Mouse (Mus musculus) large intestine, adult 2 months (tissue): ENCODE results near the gene Rasl11b. TPM values are rescaled to one million over a fixed set of nuclear protein-coding genes. Genes with fewer than 3 reads are reported as not detected.

Experiments used
- DNase-seq: peaks from one replicate; pipeline ENCODE4 v3.0.0-alpha.2; 2012; ENCODE audit warnings: low read depth, low spot score
- WGBS: fragments of 180-500 bp; shearing (Covaris S2); methylation state at CpG from one replicate; pipeline ENCODE4 v1.1.7; 2018; 5-methylcytosine and 5-hydroxymethylcytosine counted together
- polyA plus RNA-seq: library from polyadenylated mRNA; depleted of rRNA; stranded (reverse); fragments of >200 nt; gene quantifications from 2 replicates; pipeline ENCODE4 v1.2.3, GENCODE M21; 2012

Rasl11b gene
- polyA plus RNA-seq, 1 experiment, result 7.3 TPM

DNA sequence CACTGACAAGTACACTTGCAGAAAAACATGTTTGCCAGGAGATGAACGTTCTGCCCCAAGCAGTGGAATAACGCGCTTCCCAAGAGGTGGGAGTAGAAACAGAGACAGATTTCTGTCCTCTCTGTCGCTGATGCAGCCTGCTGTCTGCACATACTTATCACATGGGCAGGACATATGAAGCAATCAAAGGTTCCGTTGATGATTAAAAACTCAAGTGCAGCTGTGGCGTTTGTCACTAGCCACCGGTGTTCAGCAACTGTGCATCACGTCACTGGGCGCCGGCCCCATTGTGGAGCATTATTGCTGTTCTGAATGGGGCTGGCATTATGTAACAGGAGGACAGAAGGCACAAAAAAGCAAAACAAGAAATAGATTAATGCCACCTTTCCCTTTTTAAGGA, 12.0 kb upstream of the Rasl11b start:
- DNase-seq, result no peak
- WGBS, result 49% methylated on average over 10 of the region's 10 CpGs

DNA sequence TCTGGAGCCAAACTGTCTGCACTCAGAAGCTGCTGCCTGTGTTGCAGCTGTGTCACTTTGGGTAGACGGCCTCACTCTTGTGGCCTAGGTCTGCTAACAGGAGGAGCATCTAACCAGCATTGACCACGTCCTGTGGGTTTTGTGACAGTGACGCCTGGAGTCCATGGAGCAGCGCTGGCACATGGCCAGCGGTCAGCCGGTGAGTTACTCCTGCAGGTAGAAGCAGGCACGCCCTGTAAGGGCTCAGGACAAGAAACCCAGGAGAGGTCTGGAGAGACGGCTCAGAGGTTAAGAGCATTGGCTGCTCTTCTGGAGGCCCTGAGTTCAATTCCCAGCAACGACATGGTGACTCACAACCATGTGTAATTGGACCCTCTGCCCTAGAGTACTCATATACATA, 10.5 kb upstream of the Rasl11b start:
- no peak for DNase-seq
- WGBS, result 40% methylated on average over 9 of the region's 9 CpGs

DNA sequence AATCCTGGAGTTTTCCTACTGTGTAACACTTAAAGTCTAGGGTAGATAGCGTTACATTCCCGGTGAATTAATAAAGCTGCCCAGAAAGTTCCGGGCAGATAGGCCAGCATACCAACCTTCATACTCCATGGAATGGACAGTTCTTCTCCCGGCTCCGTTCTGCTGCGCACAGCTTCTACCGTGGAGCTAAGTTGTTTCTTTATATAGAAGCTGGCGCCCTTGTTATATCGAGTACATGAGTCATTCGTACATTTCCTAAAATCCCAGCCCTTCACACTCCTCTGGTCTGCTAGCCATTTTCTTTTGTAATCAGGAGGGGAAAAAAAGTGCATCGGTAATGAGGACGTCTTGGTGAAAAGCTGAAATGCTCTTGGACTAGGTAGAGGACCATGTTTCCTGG, 7.0 kb upstream of the Rasl11b start:
- DNase-seq, result no peak
- 88% methylated on average over 12 of the region's 12 CpGs for WGBS

DNA sequence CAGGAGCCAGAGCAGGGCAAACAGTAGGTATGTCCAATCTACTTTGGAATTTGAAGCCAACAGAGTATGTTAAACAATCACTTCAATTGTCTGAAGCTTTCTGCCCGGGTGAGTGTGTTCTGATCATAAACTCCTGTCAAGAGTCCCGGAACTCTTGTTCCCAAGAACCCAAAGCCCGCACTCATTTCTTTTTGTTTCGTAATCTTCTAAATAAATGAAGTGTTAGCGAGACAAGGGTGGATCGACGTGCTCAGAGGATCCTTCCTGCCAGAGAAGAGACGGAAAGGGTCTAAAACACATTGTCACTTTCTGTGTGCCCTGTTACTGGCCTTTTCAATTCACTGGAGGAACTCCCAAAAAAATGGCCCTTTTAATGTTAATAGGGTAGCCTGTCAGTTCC, 6.2 kb upstream of the Rasl11b start:
- DNase-seq, result no peak
- WGBS, result 43% methylated on average over 8 of the region's 8 CpGs

DNA sequence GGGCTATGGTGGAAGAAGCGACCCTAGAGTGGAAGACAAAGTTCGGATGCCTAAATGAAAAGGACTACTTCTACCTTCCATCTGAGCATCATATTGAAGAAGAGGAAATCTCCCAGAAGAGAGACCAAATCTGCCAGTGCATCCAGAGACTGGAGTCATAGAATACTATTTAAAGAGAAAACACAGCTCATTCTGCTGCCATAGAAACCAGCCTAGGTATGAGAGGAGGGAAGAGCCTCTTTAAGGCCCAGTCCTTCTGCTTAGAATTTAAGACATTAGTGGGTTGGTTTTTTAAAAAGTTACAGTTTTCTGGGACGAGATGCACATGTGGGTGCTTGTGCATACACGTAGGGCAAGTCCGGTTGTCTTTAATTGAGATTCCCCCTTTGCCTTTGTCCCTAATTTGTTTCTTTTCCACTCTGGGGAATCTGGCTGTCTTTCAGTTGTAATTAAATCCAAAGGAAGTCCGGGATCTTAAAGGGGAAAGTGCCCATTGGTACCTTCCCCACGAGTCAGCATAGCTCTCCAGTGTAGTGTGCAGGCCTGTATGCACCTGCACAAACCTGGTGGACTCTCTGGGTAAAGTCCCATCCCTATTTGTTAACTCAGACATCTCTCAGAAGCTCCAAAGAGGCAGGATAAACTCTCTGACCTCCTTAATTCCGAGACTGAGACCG, 5.5 kb upstream of the Rasl11b start:
- DNase-seq, result no peak
- 48% methylated on average over 9 of the region's 9 CpGs for WGBS

DNA sequence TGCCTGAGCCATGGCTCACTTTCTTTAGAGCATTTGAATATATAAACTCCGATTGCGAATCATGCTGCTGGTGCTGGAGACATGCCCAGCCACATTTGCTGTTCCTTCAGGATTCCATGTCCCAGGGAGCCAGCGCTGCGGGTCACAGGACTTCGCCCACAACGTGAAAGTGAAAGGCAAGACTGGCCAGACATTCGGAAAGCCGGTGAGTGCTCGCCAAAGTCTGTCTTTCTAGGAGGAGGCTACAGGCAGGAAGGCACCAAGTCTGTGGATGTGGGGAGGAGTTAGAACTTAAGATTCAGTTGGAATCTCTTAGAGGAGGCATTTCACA, 5.0 kb upstream of the Rasl11b start:
- no peak for DNase-seq
- 14% methylated on average over 9 of the region's 9 CpGs for WGBS

DNA sequence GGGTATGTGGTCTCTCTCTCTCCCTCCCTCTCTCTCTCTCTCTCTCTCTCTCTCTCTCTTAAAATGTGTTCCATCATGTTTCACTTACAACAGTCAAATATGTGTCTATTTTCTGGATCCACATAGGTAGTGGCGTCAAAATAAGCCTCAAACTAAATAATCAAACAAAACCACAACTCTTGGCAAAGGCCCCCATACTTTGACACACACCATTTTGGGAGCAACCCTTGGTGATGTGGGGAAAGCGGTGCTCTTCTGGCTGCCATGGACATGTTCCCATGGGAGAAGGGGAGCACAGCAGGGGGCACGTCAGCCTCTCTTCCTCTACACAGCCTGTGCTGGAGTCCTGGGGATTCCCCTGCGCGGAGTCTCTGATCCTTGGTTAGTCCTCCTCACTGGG, 4.2 kb upstream of the Rasl11b start:
- WGBS, result 95% methylated on average over 5 of the region's 5 CpGs
- DNase-seq, result no peak

DNA sequence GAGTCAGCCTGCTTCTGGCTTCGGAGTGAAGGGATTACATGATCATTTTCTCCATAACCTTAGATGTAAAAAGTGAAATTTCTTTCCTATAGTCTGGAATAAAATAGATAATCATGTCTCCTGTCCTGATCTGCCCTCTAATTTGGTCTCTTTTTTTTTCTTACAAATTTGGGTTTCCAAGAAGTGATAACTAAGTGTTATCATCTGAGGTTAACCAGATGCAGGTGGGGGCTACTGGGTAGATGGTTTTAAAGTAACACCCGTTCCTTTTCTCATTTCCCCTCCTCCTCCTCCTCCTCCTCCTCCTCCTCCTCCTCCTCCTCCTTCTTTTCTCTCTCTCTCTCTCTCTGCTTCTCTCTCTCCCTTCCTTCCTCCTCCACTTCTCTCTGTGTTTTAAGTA, 2.1 kb upstream of the Rasl11b start:
- DNase-seq, result no peak
- 70% methylated on average over 2 of the region's 2 CpGs for WGBS

DNA sequence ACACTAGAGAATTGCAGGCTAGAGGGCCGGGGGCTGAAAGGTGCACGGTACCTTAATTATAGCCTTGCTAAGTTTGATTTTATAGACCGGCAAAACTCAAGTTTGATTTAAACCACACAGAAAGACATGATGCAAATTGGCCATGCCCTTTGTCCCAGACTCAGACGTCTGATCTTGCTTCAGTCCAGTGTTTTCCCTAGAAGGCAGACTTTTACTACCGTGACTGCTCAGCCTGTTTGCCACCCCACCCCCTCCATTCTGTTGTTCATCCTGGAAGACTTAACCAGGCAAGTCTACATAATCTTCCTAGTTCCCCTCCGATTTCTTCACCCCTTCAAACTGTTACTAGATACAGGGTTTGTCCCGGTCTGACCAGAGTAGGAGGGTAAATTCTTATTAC, 1.5 kb upstream of the Rasl11b start:
- 27% methylated on average over 7 of the region's 7 CpGs for WGBS
- DNase-seq, result no peak

DNA sequence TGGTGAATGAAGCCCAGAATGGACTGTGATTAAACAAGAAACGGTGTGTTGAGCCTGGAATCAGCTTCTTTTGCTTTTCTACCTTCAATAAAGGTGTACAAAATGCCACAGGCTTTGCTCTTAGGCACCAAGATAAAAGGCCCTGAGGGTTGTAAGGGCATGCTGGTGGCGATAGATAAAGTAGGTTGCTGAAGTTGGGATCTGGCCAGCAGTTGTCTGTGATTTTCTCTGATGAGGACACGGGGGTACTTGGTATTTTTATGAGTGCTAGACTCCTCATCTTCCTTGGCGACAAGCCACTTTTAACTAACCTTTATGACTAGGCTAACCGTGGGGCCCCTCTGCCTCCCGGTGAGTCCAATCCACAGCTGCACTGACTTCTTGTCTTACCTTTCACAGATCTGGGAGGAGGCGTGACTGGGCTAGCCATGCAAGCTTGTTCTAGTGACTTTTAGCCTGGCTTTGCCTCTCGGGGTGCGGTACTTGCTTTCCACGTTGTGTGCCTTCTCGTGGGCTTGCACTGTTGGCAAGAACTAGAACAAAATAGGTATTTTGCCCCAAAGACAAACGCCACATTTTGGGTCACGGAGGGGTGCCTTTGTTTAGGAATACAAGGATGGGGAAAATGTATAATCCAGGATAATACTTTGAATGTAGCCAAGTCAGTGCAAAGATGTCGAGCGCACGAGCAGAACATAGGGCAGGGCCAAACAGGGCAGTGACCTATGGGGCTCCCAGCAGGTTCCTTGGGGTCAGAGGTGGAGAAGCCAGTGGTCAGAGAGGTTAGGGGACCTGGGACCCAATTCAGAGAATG, 852 bp upstream of the Rasl11b start:
- WGBS, result 26% methylated on average over 16 of the region's 16 CpGs

DNA sequence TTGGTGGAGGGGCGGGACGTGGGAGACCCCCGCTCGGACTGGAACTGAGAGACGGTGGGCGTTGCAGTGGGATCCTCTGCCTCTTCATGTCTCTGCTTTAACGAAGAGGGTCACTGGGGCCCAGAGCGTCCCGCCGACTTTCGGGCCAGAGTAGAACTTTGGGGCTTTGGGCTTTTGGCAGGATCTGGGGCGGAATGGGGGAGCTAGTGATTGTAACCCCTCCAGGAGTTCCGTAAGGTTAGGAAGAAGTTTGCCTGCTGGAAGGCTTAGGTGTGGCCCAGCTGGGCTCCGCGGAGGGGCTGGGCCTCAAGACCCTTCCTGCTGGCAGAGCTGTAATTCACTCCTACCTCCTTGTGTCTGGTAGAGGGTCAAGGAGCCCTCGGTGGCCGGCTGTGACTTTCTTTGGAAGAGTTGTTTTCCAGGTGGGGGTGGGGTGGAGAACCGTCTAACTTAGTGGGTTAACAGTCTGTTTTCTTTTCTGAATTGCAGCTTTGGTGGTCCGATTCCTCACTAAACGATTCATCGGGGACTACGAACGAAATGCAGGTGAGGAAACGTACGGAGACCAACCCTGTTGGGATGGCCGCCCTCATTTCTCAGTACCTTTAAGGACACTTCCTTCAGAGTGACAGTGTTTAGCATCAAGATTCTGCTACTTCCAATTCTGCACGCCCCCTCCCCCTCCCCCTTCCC, 674 bp downstream of the Rasl11b start:
- 4% methylated on average over 27 of the region's 27 CpGs for WGBS
- no peak for DNase-seq

More for the DNA sequence above, 852 bp upstream of the Rasl11b start:
- DNase-seq, result no peak

DNA sequence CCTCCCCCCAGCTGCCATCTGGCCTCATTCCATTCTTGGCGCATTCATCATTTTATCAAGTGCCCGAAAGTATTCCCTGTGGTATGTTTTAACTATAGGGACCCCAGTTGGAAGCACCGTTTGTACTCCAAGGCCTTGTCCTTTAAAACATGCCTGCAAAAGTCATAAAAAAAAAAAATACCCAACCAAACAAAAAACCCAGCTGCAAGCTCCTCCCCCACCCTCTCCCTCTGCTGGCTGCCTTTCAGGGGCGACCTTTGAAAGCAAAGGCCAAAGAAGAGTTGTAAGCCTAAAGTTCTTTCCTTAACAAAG, 1.2 kb downstream of the Rasl11b start:
- no peak for DNase-seq
- 9% methylated on average over 4 of the region's 4 CpGs for WGBS

DNA sequence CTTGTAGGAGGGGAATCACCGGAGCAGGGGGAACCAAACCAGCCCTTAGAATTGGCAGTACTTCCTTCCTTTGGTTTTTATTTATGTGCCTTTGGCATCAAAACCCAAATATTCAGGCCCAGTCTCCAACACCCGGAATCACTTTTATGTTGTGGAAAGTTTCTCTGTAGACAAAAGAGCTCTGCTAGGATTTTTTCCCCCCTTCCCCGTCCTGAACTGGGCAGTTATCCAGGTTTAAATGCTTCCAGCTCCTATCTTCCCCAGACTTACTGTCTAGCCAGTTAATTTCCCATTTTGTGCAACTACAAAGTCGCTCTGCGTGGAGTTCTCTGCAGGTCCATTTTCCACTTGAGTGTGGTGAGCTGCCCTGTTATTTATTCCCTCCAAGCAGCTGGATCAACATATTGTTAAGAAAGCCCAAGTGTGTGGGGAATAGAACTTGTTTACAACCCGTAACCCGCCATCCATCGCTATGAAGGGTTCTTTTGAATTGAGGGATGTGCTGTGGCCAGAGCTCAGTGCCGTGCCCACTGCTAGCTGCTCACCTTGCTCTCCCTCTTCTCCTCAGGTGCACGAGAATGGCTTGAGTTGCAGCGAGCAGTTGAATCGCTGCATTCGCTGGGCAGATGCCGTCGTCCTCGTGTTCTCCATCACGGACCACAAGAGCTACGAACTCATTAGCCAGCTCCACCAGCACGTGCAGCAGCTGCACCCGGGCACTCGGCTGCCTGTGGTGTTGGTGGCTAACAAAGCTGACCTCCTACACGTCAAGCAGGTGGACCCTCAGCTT, 2.6 kb downstream of the Rasl11b start:
- DNase-seq, result no peak
- 73% methylated on average over 22 of the region's 22 CpGs for WGBS

DNA sequence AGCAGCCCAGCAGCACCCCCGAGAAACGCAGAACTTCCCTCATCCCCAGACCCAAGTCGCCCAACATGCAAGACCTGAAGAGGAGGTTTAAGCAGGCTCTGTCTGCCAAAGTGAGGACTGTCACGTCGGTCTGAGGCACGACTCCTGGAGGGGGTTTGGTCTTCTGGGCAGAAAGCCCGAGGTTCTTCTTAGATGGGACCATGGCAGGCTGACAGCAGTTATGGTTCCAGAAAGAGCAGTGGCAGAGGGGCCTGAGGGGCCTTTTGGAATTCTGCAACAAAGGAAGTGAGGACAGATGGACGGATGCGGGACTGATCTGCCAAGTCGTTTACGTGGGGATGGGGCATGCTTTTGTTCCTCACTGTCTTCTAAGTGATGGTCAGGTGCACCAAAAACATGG, 3.4 kb downstream of the Rasl11b start:
- DNase-seq, result no peak
- WGBS, result 81% methylated on average over 11 of the region's 11 CpGs

DNA sequence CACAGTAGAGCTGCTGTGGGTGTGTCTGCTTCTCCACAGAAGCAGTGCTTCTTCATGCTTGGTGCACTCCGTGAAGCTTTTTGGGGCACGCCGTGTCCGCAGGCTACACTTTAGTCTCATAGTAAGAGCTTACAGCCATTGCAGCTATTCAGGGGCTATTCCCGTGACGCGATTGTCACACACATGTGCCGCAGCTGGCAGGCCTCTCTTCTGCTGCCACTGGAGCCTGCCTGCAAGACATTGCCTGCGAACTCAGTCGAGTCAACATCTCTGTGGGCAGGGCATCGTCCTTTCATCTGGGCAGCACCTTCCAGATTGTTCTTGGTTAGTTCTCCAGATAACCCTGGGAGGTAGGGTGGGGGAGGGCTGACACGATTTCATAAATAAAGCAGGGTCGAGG, 4.7 kb downstream of the Rasl11b start:
- no peak for DNase-seq
- 85% methylated on average over 13 of the region's 13 CpGs for WGBS

DNA sequence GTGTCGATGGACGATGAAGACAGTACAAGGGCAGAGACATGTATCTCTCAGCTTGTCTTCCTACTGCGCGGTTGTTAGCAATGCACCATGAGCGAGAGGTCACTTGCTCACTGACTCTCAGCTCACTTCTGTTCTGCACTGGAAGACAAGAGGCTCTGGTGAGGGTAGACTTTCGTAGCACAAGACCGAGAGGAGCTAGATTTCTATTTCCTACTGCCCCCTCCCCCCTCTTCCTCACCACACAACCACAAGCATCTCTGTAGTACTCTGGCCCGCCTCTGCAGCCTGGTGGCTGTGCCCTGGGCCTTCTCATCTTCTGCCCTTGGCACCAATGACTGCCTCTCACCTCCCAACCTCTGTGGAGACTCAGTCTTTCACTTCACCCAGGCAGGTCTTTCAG, 5.4 kb downstream of the Rasl11b start:
- DNase-seq, result no peak
- 85% methylated on average over 8 of the region's 8 CpGs for WGBS

DNA sequence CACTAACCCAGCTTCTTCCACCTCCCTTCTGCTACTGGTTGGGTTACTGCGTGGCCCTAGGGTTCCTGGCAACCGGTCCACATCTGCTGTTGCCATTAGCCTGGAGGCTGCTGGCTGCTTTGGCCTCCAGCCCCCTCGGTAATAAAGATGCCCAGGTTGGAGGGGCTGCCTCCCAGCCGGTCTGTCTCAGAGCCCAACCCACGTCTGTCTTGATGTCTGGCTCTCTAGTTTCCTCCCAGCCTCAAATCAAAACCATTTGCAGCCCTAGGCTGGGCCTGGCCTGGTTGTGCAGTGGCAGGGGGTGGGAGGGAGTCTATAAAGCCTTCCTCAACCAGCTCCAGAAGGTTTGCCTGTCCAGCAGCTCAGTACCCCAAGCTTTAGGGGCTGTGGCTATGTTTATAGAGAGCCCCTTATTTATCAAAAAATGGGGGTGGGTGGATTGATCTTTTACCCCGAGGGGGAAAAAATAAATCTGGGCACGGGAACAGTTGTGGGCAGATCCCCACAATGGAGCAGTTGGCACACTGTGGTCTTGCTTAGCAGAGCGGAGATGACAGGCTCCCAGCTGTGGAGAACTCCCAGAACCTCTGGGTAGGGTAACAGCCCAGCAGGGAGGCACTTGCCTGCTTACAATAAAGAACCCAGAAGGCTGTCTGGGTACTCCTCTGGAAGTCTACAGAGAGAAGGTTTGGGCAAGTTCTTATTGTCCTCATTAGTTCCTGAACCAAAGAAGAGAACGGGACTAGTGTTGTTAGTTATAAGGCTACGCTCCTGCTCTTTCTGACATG, 6.7 kb downstream of the Rasl11b start:
- 74% methylated on average over 10 of the region's 10 CpGs for WGBS

DNA sequence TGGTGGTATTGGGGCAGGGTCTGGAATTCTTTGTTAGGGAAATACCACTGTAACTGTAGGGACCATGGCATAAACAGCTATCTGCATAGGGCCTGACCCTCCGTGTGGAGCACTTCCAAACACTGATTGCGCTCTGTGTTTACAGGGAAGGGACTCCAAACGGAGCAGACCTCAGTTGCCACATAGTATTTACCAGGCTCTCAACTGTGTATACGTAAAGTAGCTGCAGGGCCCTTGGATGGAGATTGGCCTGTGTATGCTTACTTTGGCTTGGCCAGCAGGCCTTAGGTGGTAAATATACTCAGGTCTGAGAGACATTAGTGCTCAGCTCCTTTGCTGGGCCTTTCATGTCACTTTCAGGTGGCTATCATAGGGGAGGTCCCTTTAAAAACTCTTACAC, 7.4 kb downstream of the Rasl11b start:
- 76% methylated on average over 4 of the region's 4 CpGs for WGBS
- DNase-seq, result no peak

More for the DNA sequence above, 6.7 kb downstream of the Rasl11b start:
- no peak for DNase-seq

DNA sequence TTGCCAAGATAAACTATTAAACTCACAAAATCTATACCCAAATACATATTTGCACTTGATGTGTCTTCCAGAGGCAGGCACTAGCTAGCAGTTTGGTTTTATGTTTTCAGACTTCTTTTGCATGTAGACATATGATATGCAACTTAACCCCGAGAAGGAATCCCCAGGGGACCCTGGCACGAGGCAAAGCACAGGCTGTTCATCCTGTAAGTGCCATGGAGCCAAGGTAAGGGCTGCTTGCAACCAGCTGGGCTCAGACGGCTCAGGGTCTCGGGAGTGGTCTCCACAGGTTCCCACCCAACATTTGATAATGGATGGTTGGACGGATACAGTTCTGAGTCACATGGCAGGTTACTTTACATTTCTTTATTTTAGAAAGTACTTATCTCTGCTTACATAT, 9.4 kb downstream of the Rasl11b start:
- DNase-seq, result no peak
- 85% methylated on average over 5 of the region's 5 CpGs for WGBS

DNA sequence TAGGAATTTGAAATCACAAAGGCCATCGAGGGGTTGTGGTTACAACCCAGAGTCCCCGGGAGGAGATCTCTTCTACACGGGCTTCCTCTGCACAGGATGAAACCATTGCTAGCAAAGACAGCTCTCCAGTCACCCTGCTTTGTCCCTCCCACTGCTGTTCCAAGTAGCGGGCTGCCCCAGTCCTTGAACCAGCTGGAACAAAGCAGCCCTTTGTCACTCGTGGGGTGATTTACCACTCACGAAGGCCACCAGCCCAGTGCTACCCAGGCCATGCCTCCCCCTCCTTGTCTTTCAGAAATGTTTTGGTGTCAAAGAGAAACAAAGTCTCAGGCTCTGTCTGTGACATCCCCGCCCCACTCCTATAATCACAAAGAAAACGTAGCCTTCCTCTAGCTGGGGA, 10.4 kb downstream of the Rasl11b start:
- DNase-seq, result no peak
- whole genome bisulfite sequencing, result 55% methylated on average over 8 of the region's 8 CpGs
